Mouse (Mus musculus) adrenal gland, adult 10 weeks (tissue): ENCODE data around the gene Adam33. TPM values are rescaled to one million over a fixed set of nuclear protein-coding genes. Genes with fewer than 3 reads are reported as not detected.

ENCODE experiments used
- polyA plus RNA-seq: library from polyadenylated mRNA; stranded (reverse); fragments of 350-450 nt; fragmentation: Illumina TruSeq; extraction: RNeasy Lipid Tissue Mini Kit (QIAGEN cat#74804); gene quantifications from one replicate; pipeline ENCODE4 v1.2.3, GENCODE M21; 2014; ENCODE audit warnings: low read depth, low replicate concordance

The Adam33 gene
- 0.52 TPM for polyA plus RNA-seq

GRCm38 (mm10) chr2:131063404-131063864, at the start of gene Adam33:
TSS of gene Adam33 (minus strand) at chr2:131063814.

GRCm38 (mm10) chr2:131086667-131087390, 23.2 kb upstream of the Adam33 start, which contains the start of gene Siglec1:
TSS of gene Siglec1 (minus strand) at chr2:131086765.

GRCm38 (mm10) chr2:131042988-131043387, 20.6 kb downstream of the Adam33 start, which contains the start of gene Gfra4:
TSS of gene Gfra4 (minus strand) at chr2:131043088.

Other genes with a start within 250 kb of the Adam33 start
- 27.6 TPM for gene 4930402H24Rik, start 157.4 kb downstream of the Adam33 start, polyA plus RNA-seq
- gene Atrn, start 157.3 kb downstream of the Adam33 start, polyA plus RNA-seq, result 43.9 TPM
- 0.93 TPM for gene Gfra4, start 20.7 kb downstream of the Adam33 start, polyA plus RNA-seq
- 0.70 TPM for gene Siglec1, start 23.0 kb upstream of the Adam33 start, polyA plus RNA-seq
- 0.99 TPM for gene Hspa12b, start 63.5 kb upstream of the Adam33 start, polyA plus RNA-seq
- gene Gm11037, start 69.7 kb upstream of the Adam33 start, polyA plus RNA-seq, result not detected
- gene 1700037H04Rik, start 96.3 kb upstream of the Adam33 start, polyA plus RNA-seq, result 0.87 TPM
- 11.2 TPM for gene Cenpb, start 116.3 kb upstream of the Adam33 start, polyA plus RNA-seq
- gene Cdc25b, start 123.1 kb upstream of the Adam33 start, polyA plus RNA-seq, result 0.82 TPM
- 1.1 TPM for gene Spef1, start 123.5 kb upstream of the Adam33 start, polyA plus RNA-seq
- not detected for gene Ap5s1, start 143.3 kb upstream of the Adam33 start, polyA plus RNA-seq
- gene Mavs, start 170.2 kb upstream of the Adam33 start, polyA plus RNA-seq, result 6.6 TPM
- 51.3 TPM for gene Pank2, start 198.7 kb upstream of the Adam33 start, polyA plus RNA-seq